Mouse (Mus musculus) adrenal gland, postnatal 36 days (tissue): ENCODE data around the gene Smagp. TPM values are rescaled to one million over a fixed set of nuclear protein-coding genes. Genes with fewer than 3 reads are reported as not detected.

Experiments
- DNase-seq, 2 experiments: peaks; one replicate each; pipeline ENCODE4 v3.0.0; 2021; ENCODE audit warnings: mixed read lengths in 1 of 2
- microRNA-seq: library from miRNA; unstranded; fragments of <30 nt; microRNA quantifications from one replicate; pipeline ENCODE4 v1.2.0, GENCODE M21; 2021
- total RNA-seq, 2 experiments: library from RNA; stranded (reverse); gene quantifications; 2 replicates each; pipeline ENCODE4 v1.2.3; 2021

Smagp gene
- total RNA-seq, 2 experiments from 2014 or later: 37.5 to 49.6 TPM

DNA sequence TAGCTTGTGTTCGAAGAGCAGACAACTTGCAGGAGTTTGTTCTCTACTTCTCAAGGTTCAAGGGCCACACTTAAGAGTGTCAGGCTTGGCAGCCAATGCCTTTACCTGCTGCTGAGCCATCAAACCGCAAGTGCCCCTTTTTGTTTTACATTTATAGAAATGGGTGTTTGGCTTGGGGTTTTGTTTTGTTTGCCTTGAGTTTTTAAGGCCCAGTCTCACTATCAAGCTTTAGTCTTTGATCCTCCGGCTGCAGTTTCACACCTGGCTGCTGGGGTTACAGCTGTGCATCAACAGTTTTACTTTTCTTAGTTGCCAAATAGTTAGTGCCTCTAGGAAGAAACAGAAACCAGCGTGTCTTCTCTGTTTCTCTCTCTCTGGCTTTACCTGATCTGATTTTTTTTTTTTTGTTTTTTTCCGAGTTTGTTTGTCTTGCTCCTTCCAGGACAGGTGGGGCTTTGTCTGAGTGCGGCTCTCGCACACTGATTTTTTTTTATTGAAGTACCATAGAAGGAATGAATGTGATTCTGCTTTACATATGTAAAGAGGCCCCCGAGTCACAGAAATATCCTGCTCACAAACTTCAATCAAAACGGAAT lies 38.4 kb downstream of the Smagp start:
- DNase-seq: no peak

GRCm38 (mm10) chr15:100592817-100593216 lies 43.9 kb downstream of the Smagp start:
- DNase-seq: no peak

DNA sequence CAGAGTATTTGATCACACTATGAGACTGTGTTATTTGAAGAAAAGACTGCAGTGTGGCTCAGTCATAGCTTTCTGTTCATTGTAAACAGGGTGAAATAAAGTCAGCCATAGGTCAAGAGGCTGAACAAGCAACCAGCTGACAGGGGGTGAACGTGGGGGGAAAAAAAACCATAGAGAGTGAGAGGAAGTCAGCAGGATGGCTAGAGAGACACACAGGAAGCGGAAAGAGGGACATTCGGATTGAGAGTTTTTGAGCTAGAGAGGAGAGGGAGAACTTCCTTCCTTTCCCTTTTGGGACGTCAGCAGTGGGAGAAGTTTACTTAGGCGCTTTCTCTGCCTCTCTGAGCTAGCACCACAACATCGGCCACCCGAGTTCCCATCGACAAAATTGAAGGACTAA lies 46.3 kb downstream of the Smagp start:
- DNase-seq: no peak

DNA sequence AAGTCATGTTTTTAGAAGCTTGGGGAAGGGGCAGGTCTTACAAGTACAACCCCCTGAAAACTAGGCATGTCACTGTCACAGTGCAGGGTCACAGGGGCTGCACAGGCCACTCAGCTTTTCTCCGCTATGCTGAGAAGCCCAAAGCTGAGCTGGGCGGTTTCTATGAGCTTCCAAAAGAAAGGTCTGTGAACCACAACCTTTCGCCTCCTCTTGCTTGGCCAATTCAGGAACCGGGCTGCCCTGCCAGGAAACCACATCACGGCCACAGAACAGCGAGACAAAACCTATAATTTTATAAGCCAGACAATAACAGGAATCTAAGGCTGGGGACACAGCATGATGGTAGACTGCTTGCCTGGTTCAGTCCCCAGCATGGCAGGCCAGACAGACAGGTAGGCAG lies 48.4 kb downstream of the Smagp start:
- DNase-seq: no peak

GRCm38 (mm10) chr15:100587166-100587565 lies 49.6 kb downstream of the Smagp start:
- DNase-seq: no peak

- no peak for DNase-seq
These were observed 50.8 kb downstream of the Smagp start for GRCm38 (mm10) chr15:100585931-100586330.

GRCm38 (mm10) chr15:100580108-100580507 lies 56.6 kb downstream of the Smagp start:
- DNase-seq: no peak

GRCm38 (mm10) chr15:100577972-100578371 lies 58.8 kb downstream of the Smagp start:
- DNase-seq: no peak

DNA sequence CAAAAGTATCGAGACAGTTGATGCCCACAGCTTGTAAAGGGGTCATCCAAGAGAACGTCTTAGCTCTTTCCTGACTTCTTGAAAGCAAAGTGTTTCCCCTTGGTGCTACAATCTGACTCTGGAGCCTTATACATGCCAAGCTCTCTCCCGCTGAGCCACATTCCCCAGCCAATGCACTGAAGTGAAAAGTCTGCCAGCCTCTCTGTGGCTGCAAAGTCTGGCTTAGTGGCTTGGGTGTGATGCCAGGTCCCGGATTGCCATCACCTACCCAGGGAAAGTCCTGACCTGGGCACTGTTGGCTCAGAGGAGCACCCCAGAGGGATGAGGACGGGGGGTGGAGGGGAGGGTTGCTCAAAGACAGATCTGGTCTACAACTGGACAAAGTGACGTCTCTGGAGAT lies 59.9 kb downstream of the Smagp start:
- DNase-seq: no peak

DNA sequence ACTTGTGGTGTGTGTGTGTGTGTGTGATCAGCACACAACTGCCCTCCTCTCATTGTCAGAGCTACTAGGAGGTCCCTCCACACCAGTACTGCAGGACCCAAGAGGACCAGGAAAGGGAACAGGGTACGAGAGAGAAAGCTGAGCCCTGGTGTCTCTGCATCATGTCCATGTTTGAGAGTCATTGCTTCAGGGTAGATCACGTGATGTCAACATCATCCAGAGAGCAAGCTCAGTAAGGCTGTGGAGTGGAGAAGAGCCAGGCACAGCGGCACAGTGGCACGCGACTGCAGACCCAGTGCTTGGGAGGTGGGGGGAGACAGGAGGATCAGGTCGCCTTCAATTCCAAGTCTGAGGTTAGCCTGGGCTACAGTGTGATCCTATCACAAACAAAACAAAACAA lies 60.3 kb downstream of the Smagp start:
- no peak for DNase-seq

DNA sequence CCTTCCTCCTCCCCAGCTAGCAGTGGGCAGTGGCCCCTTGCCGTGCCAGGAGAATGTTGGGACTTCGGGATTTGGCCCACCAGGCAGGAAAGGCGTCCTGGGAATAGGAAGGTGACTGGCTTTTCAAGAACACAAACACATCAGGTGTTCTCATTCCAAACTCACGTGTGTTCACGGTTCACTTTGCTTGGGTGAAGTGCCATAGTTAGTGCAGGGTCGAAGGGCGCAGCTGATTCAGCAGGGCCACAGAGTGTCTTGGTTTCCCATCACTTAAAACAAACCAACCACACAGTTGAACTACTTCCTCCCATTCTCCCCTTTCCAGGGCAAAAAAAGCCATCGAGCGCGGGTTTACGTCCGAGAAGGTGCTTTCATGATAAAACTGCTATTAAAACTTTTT lies 61.4 kb downstream of the Smagp start:
- DNase-seq: no peak

DNA sequence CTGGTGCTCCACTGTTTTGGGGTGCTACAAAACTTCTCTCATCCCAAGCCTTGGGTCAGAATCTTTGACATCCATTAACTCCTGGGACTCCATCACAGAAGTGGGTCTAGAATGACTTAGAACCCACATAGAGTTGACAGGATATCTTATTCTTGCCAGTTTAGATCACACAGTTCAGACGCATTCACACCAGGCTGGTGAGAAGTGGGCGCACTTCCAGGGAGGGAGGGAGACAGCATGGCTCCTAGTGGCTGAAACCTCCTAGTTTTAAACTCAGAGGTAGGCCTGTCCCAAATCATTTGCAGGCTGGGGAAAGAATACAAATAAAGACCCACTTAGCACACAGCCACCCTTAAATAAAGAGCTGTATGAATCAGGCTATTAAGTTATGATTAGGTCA lies 62.4 kb downstream of the Smagp start:
- no peak for DNase-seq

GRCm38 (mm10) chr15:100573946-100574345 lies 62.8 kb downstream of the Smagp start:
- no peak for DNase-seq

Small RNAs within 50 kb of the gene (microRNA-seq; reads per million reads assigned to microRNA genes)
- gene Mir6961: not detected

Other genes starting within 250 kb of the Smagp start
- gene Gm5475, start 214.8 kb downstream of the Smagp start, total RNA-seq: not detected
- gene Slc11a2, start 211.9 kb downstream of the Smagp start, total RNA-seq: 100 to 1,000 TPM in 1 of 2 experiments, 10 to 100 TPM in 1; 98.5 to 112 TPM
- gene Letmd1, start 167.9 kb downstream of the Smagp start, total RNA-seq: 100 to 1,000 TPM; 138 to 150 TPM
- 1 to 10 TPM; 5.4 to 5.8 TPM for gene Csrnp2, start 141.5 kb downstream of the Smagp start, total RNA-seq
- gene Tfcp2, start 84.9 kb downstream of the Smagp start, total RNA-seq: 10 to 100 TPM; 17.6 to 20.0 TPM
- 10 to 100 TPM; 12.4 to 15.8 TPM for gene Pou6f1, start 37.0 kb downstream of the Smagp start, total RNA-seq
- 100 to 1,000 TPM; 188 to 248 TPM for gene Dazap2, start 21.6 kb downstream of the Smagp start, total RNA-seq
- gene Bin2, start 32.6 kb upstream of the Smagp start, total RNA-seq: 1 to 10 TPM; 1.8 to 3.2 TPM
- 10 to 100 TPM; 60.2 to 64.9 TPM for gene Cela1, start 51.0 kb upstream of the Smagp start, total RNA-seq
- 1 to 10 TPM; 4.1 to 5.9 TPM for gene Galnt6, start 92.4 kb upstream of the Smagp start, total RNA-seq
- gene Slc4a8, start 124.8 kb upstream of the Smagp start, total RNA-seq: 1 to 10 TPM; 6.1 to 7.9 TPM
- 1 to 10 TPM; 2.8 to 3.1 TPM for gene Scn8a, start 232.9 kb upstream of the Smagp start, total RNA-seq